Mouse (Mus musculus) splenic B cell, adult 2 months (primary cell): ENCODE results near the gene Spag6.

Source experiments
- DNase-seq: peaks from one replicate; pipeline ENCODE4 v3.0.0-alpha.2; 2011; ENCODE audit warnings: low read depth, low spot score
- H3K27me3 ChIP-seq: 2 replicates; pipeline ENCODE4 v1.6.1; 2012; ENCODE audit warnings: mild to moderate bottlenecking, low read length, moderate library complexity, mixed read lengths; ENCODE audit not compliant: control insufficient read depth, poor library complexity, insufficient read depth, severe bottlenecking
- H3K36me3 ChIP-seq: 2 replicates; pipeline ENCODE4 v1.6.1; 2012; ENCODE audit warnings: mild to moderate bottlenecking, low read length, moderate library complexity, mixed read lengths; ENCODE audit not compliant: control insufficient read depth, poor library complexity, insufficient read depth, severe bottlenecking

Gene Spag6

DNA sequence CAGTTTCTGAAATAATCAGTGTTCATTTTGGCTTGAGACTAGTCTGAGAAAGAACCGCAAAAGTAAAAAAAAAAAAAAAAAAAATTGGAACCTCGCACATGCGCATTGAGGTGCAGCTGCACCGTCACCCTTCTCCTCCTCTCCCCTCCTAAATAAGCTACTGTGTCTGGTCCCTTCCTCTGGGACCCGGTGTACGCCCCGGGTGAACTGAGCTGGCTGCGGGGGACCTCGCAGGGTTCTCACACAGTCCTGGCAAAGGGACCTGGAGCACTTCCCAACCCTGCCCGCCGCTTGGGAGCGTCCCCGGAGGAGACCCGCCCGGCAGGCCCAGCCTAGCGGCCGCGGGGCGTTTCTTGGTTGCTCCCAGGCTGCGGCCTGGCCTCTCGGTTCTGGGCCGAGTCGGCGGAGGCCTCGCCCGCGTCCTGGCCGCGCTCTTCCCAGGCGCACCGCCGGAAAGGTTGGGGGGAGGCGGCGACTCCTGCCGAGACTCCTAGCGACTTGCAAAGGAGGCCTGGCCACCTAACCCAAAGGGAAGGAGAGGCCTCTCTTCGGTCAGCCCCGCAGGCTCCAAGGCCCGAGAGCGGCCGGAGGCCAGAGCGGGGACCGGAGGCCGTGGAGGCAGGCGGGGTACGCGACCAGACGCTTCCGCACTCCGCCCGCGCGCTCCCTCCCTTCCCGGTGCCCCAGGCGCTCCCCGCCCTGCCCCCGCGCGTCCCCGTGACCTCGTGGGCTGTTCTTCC lies at the start of gene Spag6:
Gene Spag6 (plus strand): TSS at position 162 of the 740 bp plus-strand sequence.
- H3K27me3 ChIP-seq = peaks cover 7% of the 10 kb centered on the region
- DNase-seq = peak; percentile 73
- H3K36me3 ChIP-seq = no peaks in the 10 kb centered on the region

DNA sequence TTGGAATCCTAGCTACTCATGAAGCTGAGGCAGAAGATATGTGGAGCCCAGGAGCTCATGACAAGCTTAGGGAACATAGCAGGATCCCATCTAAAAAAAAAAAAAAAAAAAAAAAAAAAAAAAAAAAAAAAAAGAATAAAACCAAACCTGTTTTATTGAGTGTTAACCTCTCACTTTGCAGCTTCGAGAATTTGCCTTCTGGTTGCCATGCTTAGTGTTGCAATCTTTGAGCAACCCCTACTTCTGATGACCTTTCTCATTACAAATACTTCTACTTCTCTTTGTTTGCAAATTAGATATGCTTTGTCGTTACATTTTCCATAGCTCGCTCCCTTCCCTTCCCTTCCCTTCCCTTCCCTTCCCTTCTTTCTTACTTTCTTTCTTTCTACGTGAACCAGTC lies 45.3 kb upstream of the Spag6 start:
- H3K36me3 ChIP-seq = no peaks in the 10 kb centered on the region
- DNase-seq = no peak

DNA sequence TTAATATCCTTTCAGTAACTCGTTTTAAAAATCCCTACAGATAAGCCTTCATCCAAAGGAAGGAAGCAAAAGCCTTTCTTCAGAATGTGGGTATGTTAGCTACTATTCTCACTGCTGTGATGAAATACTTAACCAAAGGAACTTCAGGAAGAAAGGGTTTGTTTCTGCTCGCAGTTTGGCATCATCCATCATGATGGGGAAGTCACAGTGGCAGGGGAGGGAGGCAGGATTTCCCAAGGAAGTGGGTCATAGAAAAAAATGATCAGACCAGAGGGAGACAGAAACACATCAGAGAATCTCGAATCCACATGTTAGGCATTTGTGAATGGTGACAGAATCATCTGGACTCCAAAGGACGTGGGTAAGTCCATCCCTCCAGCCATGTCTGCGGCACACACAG lies 39.0 kb upstream of the Spag6 start:
- Histone ChIP-seq H3K36me3 (no peaks in the 10 kb centered on the region), H3K27me3 (no peaks in the 10 kb centered on the region)
- no peak for DNase-seq

More for the DNA sequence above, 45.3 kb upstream of the Spag6 start:
- no peaks in the 10 kb centered on the region for H3K27me3 ChIP-seq

DNA sequence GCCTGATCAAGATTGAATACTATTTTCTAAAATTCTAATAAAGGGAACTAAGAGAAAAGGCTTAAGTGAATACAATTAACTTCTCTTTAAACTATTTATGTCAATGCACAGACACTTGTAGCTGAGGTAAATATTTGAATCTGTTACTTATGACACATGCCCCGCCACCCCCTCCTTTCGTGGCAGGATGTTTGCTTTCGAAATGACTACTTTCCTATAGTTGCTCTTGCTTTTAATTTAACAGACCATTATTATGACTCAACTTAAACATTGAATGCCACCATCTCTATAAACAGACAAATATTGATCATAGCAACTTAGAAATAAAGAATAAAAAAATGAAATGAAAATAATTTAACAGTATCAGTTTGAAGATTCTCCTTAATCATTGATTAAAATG lies 29.8 kb upstream of the Spag6 start:
- DNase-seq = no peak
- Histone ChIP-seq H3K36me3 (no peaks in the 10 kb centered on the region), H3K27me3 (no peaks in the 10 kb centered on the region)

DNA sequence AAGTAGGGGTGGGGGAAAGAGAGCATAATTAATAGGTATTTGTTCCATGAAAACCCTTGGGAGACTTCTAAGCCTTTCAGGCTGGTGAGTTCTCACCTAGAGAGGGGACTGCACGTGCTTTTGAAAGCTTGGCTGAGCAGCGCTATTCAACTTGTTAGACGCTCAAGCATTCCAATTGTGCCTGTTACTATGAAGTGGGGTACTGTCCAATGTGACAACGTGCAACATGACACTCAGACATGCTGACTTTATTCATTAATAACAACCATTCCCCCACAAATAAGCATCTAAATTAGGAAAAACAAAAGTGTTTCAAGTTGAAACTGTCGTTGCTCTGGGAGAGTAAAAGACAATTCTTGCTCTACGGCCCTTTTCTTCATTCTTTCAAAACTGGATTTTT lies 22.8 kb upstream of the Spag6 start:
- DNase-seq = no peak

DNA sequence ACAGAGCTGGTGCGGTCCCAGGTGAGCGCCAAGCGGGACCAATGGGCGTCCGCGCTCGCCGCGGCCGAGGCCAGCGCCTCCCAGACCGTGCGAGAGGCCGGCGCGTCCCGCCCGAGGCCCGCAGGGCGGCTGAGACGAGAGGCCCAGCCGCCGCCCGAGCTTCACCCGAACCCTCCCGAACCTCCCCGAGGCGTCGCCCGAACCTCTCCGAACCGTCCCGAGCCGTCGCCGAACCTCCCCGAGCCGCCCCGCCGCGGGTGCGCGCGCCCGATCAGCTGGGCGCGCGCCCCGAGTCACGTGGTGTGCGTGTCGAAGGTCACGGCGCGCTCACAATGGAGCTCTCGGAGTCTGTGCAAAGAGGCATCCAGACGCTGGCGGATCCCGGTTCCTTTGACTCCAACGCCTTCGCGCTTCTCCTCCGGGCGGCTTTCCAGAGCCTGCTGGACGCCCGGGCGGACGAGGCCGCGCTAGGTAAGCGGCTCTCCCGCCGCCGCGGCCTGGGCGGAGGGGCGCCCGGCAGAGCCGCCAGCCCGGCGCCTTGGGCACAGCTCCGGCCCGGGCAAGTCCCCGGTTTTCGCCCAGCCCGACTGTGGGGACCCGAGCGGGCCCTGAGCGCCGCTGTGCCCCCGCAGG lies 21.6 kb upstream of the Spag6 start, which contains the start of gene Commd3:
Gene Commd3 (plus strand): TSS at position 252 of the 633 bp plus-strand sequence.
- Histone ChIP-seq H3K27me3 (no peaks in the 10 kb centered on the region), H3K36me3 (no peaks in the 10 kb centered on the region)
- peak; percentile 92 for DNase-seq

More for the DNA sequence above, 22.8 kb upstream of the Spag6 start:
- Histone ChIP-seq H3K36me3 (no peaks in the 10 kb centered on the region), H3K27me3 (no peaks in the 10 kb centered on the region)

DNA sequence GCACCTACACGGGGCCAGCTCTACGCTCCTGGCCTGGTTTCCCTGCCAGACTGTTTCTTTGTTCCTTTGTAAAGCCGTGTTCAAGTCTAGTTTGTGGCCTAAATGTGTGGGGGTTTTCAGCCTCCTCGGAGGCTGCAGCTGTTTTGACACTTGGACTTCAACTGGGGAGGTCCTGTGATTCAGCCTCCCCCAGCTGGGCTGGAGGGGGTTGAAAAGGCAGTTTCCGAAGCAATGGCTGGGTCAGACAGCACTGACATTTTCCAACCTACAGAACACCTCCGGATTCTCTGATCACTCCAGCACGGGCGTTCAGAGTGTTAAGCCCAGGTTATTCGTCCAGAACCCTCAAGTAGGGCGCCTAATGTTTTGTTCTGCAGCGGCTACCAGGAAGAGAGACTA lies 21.1 kb upstream of the Spag6 start:
- no peaks in the 10 kb centered on the region for H3K27me3 ChIP-seq
- no peaks in the 10 kb centered on the region for H3K36me3 ChIP-seq
- DNase-seq = no peak

GRCm38 (mm10) chr2:18673766-18674165 lies 20.1 kb upstream of the Spag6 start:
- no peaks in the 10 kb centered on the region for H3K36me3 ChIP-seq
- no peak for DNase-seq

GRCm38 (mm10) chr2:18674193-18674902 lies 19.5 kb upstream of the Spag6 start:
- no peaks in the 10 kb centered on the region for H3K36me3 ChIP-seq
- H3K27me3 ChIP-seq = no peaks in the 10 kb centered on the region
- DNase-seq = no peak

More at GRCm38 (mm10) chr2:18673766-18674165, 20.1 kb upstream of the Spag6 start:
- no peaks in the 10 kb centered on the region for H3K27me3 ChIP-seq

DNA sequence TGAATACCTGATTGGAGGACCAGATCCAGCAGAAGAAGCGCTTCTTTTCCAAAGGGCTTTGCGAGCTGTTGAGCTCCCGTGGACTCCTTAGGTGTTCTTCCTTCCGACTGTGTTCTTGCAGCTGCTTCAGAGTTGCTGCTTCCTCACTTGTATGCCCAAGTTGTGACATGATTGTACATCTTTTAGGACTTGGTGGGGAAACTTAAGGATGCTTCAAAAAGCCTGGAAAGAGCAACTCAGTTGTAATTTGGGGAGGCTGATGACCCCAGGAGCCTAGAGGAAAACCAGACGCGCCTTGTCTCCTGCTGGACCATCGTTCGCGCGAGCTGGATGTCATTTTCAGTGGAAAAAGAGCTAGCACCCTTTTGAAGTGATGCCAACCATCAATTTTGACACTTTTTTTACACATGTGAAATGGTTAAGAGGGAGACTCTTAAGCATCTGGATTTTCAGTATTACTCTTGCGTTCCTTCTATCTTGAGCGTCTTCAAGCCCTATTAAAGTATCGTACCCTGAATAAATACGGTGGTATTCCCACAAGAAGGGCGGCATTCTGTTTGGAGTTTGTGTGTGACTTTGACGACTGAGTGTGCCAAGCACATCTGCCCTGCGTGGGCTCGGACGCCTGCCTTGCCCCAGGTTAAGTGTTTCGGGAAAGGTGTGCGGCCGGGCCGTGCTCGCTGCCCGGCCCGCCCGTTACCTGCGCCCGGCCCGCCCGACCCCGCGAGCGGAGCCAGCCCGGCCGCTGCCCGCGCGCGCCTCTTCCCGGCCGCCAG lies 18.0 kb upstream of the Spag6 start:
- no peak for DNase-seq

GRCm38 (mm10) chr2:18676457-18676935 lies 17.3 kb upstream of the Spag6 start:
- H3K36me3 ChIP-seq = no peaks in the 10 kb centered on the region
- H3K27me3 ChIP-seq = no peaks in the 10 kb centered on the region
- DNase-seq = peak; percentile 82

More for the DNA sequence above, 18.0 kb upstream of the Spag6 start:
- Histone ChIP-seq H3K27me3 (no peaks in the 10 kb centered on the region), H3K36me3 (no peaks in the 10 kb centered on the region)

DNA sequence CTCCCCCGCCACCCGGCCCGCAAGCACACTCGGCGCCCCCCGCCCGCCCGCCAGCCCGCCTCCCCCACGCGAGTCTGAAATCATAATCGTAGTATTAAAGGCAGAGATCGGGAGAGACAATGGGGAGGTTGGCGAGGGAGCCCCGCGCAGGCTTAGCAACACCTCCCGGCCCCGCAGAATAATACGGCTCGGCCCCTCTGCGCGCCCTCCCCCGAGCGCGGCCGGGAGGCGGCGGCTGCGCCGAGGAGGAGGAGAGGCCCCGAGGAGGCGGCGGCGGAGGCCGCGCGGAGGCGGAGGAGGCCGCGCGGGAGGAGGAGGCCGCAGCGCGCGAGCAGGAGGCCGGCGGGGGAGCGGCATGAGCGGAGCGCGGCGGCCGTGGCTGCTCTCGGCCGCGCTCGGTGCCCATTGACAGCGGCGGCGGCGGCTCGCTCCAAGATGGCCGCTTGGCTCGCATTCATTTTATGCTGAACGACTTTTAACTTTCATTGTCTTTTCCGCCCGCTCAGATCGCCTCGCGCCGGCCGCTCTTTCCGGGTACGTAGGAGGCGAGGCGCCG lies 16.8 kb upstream of the Spag6 start, which contains the start of gene Bmi1:
Gene Bmi1 (plus strand): TSS at position 83 of the 556 bp plus-strand sequence.
- no peaks in the 10 kb centered on the region for H3K27me3 ChIP-seq
- no peaks in the 10 kb centered on the region for H3K36me3 ChIP-seq
- DNase-seq = peak; percentile 65

DNA sequence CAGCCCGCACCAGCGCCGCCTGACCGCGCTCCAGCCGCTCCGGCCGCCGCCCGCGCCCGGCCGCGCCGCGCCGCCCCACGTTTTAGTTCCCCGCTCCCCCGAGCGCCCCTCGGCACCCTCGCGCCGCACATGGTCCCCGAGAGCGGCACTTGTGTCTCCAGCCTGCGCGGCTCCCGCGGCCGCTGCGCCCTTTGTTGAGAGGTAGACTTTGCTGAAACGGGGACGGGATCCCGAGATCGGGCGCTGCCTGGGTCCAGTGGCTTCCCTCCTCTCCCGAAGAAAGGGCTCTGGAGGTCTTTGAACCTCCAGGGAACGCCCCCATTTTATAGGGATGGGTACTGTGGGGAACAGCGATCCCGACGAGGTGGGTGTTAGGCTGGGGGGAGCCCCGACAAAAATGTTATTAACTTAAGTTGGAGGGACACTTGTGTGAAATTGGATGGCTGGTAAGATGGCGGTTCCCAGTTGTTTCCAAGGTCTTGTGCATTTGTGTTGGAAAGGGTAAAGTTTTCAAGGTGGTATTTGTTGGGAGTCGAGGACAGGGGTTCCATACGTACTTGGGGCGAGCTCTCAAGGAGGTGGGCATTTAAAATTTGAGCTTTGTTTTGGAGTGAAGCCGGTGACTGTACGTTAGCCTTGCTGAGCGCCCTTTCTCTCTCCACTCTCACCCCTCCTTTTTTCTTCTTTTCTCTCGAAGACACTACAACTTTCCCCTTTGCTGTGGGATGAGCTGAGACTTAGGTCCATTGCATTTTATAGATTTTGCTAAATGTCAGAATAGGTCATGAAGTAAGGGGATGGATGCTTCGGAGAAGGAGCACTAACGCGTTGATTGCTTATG lies 16.0 kb upstream of the Spag6 start:
- no peaks in the 10 kb centered on the region for H3K27me3 ChIP-seq
- no peaks in the 10 kb centered on the region for H3K36me3 ChIP-seq
- peak; percentile 53 for DNase-seq
